Mouse (Mus musculus): ENCODE measurements around the gene Ceacam13. TPM values are rescaled to one million over a fixed set of nuclear protein-coding genes. Genes with fewer than 3 reads are reported as not detected.
"Not testable (repeated sequence)": the region's sequence is repeated elsewhere in the genome, so short reads cannot be mapped to it uniquely, and the experiment has no call there.

Ceacam13 gene
- not detected in 2 replicates for polyA plus RNA-seq (2011; ENCODE audit: insufficient read depth, insufficient read length, low replicate concordance, missing spikeins)

DNA sequence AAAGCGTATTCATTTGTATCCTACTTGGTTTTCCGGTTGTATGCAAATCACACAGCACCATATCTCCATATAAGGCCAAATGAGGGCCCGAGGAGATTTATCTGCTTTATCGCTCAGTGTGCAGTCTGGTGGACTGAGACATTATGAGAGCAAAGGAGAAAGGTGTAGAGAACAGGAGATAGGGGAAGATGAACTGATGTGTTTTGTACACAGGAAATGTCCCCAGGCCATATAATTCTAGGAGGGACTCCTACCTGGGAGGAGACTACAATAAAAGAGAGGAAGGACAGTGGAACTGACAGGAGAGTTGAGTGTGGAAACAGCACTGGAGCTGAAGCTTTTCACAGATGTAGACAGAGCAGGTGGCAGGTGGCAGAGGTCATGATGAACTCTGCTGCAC, at the start of gene Ceacam13:
Gene Ceacam13 (plus strand): TSS at position 301 of the 400 bp plus-strand sequence.
- TF ChIP-seq POLR2A (IDR thresholded peaks at IDR 0.05; ENCODE audit: borderline replicate concordance, control insufficient read depth, low read depth, low read length) = no peak
- no peak for TF ChIP-seq CTCF (IDR thresholded peaks at IDR 0.05; ENCODE audit: control insufficient read depth, insufficient read depth, low read length)
- 74% methylated on average over 4 of the region's 4 CpGs for WGBS
- H3K4me3 ChIP-seq (replicated peaks; ENCODE audit: control insufficient read depth, low read depth, low read length) = no peak within 1 kb of the TSS
- H3K4me1 ChIP-seq (ENCODE audit: control insufficient read depth, insufficient read depth, low read length) = no peaks in the 10 kb centered on the region
- H3K27ac ChIP-seq (ENCODE audit: control insufficient read depth, insufficient read depth, low read depth, low read length, poor library complexity) = no peak within 1 kb of the TSS

DNA sequence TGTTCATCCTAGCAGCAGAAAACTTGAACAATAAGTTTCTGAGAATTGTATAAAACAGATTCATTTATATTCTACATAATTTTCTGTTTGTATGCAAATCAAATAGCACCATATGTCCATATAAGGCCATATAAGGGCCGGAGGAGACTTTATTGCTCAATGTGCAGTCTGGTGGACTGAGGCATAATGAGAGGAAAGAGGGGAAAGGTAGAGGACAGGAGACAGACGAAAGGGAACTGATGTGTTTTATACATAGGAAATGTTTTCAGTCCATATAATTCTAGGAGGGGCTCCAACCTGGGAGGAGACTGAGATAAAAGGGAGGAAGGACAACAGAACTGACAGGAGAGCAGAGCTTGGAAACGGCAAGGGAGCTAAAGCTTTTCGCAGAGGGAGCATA, 37.9 kb upstream of the Ceacam13 start, which contains the start of gene Ceacam11:
Gene Ceacam11 (plus strand): TSS at position 301 of the 400 bp plus-strand sequence.
- Histone ChIP-seq H3K4me1 (ENCODE audit: control insufficient read depth, insufficient read depth, low read length) (no peaks in the 10 kb centered on the region), H3K27ac (ENCODE audit: control insufficient read depth, insufficient read depth, low read depth, low read length, poor library complexity) (no peak within 1 kb of the TSS), H3K4me3 (replicated peaks; ENCODE audit: control insufficient read depth, low read depth, low read length) (no peak within 1 kb of the TSS)
- 63% methylated on average over 4 of the region's 4 CpGs for WGBS
- no peak for TF ChIP-seq CTCF (IDR thresholded peaks at IDR 0.05; ENCODE audit: control insufficient read depth, insufficient read depth, low read length)
- no peak for TF ChIP-seq POLR2A (IDR thresholded peaks at IDR 0.05; ENCODE audit: borderline replicate concordance, control insufficient read depth, low read depth, low read length)

DNA sequence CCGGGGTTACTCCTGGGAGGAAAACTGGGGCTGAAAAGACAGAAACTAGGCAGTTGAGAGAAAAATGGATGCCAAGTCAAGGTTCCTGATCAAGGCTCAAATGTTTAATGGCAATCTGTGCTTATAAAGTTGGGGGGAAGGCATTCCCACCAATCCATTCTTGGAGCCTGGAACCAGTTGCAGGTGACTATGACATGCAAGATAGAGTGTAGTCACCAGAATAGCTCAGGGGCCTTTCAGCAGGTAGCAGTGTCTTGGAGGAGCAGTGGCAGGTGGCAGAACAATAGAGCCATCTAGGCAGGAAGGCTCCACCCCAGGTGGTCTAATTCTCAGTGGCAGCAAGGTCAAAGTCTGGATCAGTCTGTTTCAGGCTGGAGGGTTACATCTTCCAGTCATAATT, 8.6 kb upstream of the Ceacam13 start:
- H3K4me3 ChIP-seq (replicated peaks; ENCODE audit: control insufficient read depth, low read depth, low read length) = not testable (repeated sequence)
- 86% methylated on average over 1 of the region's 1 CpGs for WGBS

DNA sequence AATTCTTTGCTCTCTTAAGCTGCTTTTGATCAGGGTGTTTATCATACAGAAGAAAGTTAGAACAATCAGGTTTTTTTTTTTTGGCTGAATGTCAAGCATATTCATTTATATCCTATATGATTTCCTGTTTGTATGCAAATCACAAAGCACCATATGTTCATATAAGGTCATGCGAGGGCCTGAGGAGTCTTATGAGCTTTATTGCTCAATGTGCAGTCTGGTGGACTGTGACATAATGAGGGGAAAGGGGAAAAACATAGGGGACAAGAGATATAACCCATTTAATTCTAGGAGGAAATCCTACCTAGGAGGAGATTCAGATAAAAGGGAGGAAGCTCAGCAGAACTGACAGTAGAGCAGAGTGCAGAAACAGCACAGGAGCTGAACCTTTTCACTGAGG, 55.9 kb downstream of the Ceacam13 start, which contains the start of gene Ceacam12:
Gene Ceacam12 (plus strand): TSS at position 301 of the 400 bp plus-strand sequence.
- WGBS = 44% methylated on average over 1 of the region's 1 CpGs
- TF ChIP-seq CTCF (IDR thresholded peaks at IDR 0.05; ENCODE audit: control insufficient read depth, insufficient read depth, low read length) (no peak), POLR2A (IDR thresholded peaks at IDR 0.05; ENCODE audit: borderline replicate concordance, control insufficient read depth, low read depth, low read length) (no peak)
- Histone ChIP-seq H3K4me1 (ENCODE audit: control insufficient read depth, insufficient read depth, low read length) (no peaks in the 10 kb centered on the region), H3K4me3 (replicated peaks; ENCODE audit: control insufficient read depth, low read depth, low read length) (no peak within 1 kb of the TSS), H3K27ac (ENCODE audit: control insufficient read depth, insufficient read depth, low read depth, low read length, poor library complexity) (no peak within 1 kb of the TSS)

More for the DNA sequence above, 8.6 kb upstream of the Ceacam13 start:
- H3K4me1 ChIP-seq (ENCODE audit: control insufficient read depth, insufficient read depth, low read length); H3K27ac ChIP-seq (ENCODE audit: control insufficient read depth, insufficient read depth, low read depth, low read length, poor library complexity): not testable (repeated sequence)

Other genes starting within 250 kb of the Ceacam13 start
- not detected in 2 replicates for gene Ceacam14, start 197.3 kb upstream of the Ceacam13 start, polyA plus RNA-seq (2011; ENCODE audit: insufficient read depth, insufficient read length, low replicate concordance, missing spikeins)
- gene Gm5155, start 138.1 kb upstream of the Ceacam13 start, polyA plus RNA-seq (2011; ENCODE audit: insufficient read depth, insufficient read length, low replicate concordance, missing spikeins) = not detected in 2 replicates
- gene Ceacam11, start 37.8 kb upstream of the Ceacam13 start, polyA plus RNA-seq (2011; ENCODE audit: insufficient read depth, insufficient read length, low replicate concordance, missing spikeins) = not detected in 2 replicates
- not detected in 2 replicates for gene Ceacam12, start 56.0 kb downstream of the Ceacam13 start, polyA plus RNA-seq (2011; ENCODE audit: insufficient read depth, insufficient read length, low replicate concordance, missing spikeins)
- not detected in 2 replicates for gene Igfl3, start 166.6 kb downstream of the Ceacam13 start, polyA plus RNA-seq (2011; ENCODE audit: insufficient read depth, insufficient read length, low replicate concordance, missing spikeins)
- gene Mill1, start 235.5 kb downstream of the Ceacam13 start, polyA plus RNA-seq (2011; ENCODE audit: insufficient read depth, insufficient read length, low replicate concordance, missing spikeins) = not detected in 2 replicates

Data from bone marrow, adult 2 months (tissue).